Mouse (Mus musculus): ENCODE data around the gene Plekha4.
A peak's percentile ranks its signal among the peaks of the same experiment; 100 is the strongest.

The Plekha4 gene

GRCm38 (mm10) chr7:45538163-45539041 is 12.3 kb downstream of the Plekha4 start:
- peak; percentile 81 for ATAC-seq (ENCODE audit: low TSS enrichment)

- ATAC-seq (ENCODE audit: low TSS enrichment): no peak
These were observed 13.0 kb downstream of the Plekha4 start for GRCm38 (mm10) chr7:45539095-45539494.

DNA sequence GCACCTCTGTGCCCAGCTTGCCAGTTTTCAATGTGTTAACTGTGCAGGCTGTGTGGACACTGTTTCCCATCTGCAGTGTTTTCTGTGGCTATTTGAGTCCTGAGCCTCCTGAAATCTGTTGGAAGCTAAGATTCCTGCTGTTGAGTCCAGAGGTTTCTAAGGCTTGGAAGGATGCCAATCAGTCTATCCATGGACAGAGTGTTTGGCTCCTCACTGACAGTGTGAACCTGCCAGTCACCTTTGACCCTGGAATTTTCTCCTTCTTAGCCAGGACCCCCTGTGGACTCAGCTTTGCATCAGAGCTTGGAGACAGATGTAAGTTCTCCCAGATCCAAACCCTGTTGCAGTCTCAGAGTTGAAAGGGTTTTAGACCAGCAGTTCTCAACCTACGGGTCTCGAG is 14.1 kb downstream of the Plekha4 start:
- no peak for ATAC-seq (ENCODE audit: low TSS enrichment)

DNA sequence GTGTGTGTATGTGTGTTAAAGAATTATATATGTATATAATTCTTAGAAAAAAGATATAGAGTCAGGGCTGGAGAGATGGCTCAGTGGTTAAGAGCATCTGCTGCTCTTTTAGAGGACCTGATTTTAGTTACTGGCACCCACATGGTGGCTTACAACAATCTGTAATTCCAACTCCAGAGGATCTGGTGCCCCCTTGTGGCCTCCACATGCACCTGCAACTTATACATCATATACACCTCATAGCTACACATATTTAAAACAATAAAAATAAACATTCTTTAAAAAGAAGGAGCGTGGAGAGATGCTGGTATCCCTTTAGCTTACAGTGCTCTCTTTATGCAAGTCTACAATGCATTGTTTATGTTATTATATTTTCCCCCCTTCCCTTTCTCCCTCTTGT is 18.4 kb downstream of the Plekha4 start:
- ATAC-seq (ENCODE audit: low TSS enrichment): no peak

DNA sequence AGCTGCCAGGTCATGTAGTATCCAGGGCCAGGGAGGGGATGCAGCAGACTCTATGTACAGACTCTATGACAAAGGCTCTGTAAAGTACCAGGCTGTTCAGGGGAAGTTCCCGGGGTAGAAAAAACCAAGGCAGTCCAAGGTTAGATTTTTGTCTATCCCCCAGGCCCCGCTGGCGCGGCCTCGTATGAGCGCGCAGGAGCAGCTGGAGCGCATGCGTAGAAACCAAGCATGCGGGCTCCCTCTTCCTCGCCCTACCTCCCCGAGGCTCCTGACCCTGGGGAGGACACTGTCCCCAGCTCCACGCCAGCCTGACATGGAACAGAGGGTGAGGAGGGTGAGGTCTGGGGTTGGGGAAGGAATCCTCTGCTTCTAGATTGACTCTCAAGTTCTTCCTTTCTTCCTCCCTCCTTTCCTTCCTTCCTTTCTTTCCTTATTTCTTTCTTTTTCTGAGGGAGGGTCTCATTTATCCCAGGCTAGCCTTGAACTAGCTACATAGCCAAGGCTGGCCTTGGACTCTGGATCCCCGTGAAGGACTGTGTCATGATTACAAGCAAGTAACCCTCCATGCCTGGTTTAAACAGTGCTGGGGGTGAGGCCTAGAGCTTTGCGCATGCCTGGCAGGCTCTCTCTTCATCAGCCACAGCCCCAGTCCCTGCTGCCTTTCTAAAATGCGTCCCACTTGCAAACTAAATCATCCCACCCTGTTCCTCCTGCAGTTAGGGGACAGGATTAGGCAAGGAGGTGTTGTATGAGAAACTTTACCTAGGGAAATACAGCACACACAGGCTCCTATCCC is 23.7 kb downstream of the Plekha4 start:
- ATAC-seq (ENCODE audit: low TSS enrichment): no peak

GRCm38 (mm10) chr7:45550821-45551511 is 24.8 kb downstream of the Plekha4 start:
- no peak for ATAC-seq (ENCODE audit: low TSS enrichment)

DNA sequence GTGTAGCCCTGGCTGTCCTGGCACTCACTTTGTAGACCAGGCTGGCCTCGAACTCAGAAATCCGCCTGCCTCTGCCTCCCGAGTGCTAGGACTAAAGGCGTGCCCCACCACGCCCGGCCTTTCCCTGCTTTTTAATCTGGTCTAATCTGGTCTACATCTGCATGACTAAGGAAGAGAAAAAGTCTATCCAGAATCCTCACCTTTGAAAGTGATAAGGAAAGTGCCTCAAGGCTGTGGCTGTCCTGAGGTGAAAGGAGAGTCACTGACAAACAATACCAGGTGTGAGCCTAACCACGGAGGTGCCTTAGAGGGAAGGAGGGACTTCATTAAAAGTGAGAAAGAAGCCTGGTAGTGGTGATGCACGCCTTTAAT is 25.4 kb downstream of the Plekha4 start:
- ATAC-seq (ENCODE audit: low TSS enrichment): no peak

- no peak for ATAC-seq (ENCODE audit: low TSS enrichment)
These were observed 27.4 kb downstream of the Plekha4 start for GRCm38 (mm10) chr7:45553519-45553918.

DNA sequence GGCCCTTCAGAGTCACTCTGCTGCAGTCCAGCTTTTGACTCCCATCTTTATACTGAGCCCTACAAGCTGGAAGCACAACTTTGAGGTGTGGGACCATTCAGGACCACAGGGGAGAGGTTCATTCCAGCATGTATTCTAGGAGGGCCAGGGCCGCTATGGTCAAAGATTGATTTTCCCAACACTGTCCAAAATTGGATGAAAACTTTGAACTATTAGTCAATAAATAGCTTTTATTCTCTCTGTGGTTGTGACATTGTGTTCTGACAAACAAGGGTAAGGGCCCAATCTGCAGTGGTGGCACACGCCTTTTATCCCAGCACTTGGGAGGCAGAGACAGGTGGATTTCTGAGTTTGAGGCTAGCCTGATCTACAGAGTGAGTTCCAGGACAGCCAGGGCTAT is 27.9 kb downstream of the Plekha4 start:
- ATAC-seq (ENCODE audit: low TSS enrichment): no peak

DNA sequence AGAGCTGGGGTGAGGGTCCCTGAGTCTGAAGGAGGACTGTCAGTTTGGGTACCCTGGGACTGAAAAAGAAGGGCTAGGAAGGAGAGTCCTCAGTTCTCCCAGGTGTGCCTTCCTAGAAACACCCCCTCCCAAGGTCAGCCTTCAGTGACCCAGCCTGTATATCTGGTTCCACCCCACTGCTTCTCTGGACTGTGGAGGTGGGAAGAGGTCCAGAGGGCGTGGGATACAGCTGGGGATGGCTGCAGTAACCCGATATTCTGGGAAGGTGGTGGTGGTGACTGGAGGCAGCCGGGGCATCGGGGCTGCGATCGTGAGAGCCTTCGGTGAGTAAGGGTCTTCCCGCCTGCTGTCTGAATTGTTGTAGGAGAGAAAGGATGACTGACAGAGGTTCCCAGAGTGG is 28.6 kb downstream of the Plekha4 start, which contains the start of gene Hsd17b14:
TSS of gene Hsd17b14 (plus strand) at position 150 of the 400 bp plus-strand sequence.
- no peak for ATAC-seq (ENCODE audit: low TSS enrichment)

DNA sequence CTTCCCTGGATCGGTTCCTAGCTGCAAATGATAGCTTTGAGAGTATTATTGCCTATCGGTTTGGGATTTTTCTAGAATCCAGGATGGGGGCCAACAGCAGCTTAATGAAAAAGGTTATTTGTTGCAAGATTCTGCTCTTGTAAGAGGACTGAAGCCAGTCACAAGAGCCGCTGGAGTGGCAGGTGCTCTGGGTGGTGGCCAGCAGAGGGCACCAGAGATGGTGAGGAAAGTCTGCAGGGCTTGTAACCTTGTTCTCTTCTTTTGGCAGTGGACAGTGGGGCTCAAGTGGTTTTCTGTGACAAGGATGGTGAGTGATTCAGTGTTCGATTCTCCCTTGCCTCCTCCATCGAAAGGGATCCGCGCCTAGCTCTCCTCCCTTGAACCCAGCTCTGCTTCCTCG is 29.7 kb downstream of the Plekha4 start:
- ATAC-seq (ENCODE audit: low TSS enrichment): peak; percentile 73; the same call in 1 of the 2 replicates

DNA sequence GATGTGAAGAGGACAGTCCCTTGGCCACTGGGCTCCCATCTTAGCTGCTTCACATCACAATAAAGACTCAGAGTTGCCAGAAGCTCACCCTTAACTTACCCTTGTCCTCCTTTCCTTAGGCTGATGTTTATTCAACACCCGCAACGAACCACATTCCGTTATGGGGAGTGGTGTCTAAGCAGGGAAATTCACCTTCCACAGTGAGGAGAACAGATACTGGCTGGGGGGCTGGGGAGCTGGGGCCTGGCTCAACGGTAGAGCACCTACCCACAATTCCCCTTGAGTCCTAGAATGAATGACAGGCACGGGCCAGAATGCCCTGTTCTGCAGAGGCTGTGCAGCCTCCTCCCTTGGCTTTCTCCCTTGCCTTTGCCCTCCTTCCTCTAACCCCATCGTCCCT is 32.8 kb downstream of the Plekha4 start:
- no peak for ATAC-seq (ENCODE audit: low TSS enrichment)

DNA sequence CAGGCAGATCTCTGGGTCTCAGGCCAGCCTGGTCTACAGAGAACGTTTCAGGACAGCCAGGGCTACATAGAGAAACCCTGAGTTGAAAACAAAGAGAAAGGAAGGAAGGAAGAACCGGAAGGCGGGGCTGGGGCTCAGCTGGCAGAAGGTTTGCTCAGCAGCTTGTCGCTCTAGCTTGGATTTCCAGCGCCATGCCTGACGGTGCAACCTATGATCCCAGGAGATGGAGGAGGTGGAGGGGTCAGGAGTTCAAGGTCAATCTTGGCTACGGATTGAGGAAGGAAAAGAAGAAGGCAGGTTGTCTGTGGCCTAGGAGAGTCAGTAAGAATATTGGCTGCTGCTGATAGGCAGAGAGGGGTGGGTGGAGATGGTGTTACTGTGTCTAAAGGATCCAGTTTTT is 34.1 kb downstream of the Plekha4 start:
- no peak for ATAC-seq (ENCODE audit: low TSS enrichment)

DNA sequence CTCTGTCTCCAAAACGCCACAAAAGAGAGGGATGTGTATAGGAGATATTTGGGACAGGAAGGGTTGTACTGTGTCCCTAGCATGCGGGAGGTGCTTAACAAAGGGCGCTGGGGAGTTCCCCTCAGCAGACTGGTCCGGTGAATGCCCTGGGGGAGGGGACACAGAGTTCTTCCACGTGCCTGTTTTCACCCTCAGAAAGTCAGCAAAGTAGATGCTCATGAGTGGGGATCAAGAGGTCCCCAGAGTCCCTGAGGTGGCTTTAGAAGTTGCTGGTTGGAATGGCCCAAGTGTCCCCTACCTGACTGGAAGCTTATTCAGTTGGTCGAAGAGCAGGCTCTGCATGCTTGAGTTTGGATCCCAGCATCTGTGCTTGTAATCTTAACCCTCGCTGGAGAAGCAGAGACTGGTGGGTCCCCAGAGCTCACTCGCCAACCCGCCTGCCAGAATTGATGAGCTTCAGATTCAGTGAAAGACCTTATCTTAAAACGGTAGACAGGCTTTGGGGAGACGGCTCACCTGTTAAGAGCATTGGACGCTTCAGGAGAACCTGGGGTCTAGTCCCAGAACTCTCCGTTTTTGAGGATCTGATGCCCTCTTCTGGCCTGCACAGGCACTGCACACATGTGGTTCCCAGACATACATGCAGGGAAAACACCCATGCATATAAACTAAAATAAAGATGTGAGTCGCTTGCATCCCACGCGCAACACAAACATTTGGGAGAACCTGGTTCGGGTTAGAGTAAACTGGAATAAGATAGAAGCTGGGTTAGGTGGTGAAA is 34.9 kb downstream of the Plekha4 start:
- ATAC-seq (ENCODE audit: low TSS enrichment): peak; percentile 69; the same call in 1 of the 2 replicates

GRCm38 (mm10) chr7:45561624-45562520 is 35.7 kb downstream of the Plekha4 start:
- no peak; the same call in 1 of the 2 replicates for ATAC-seq (ENCODE audit: low TSS enrichment)

- no peak for ATAC-seq (ENCODE audit: low TSS enrichment)
These were observed 38.7 kb downstream of the Plekha4 start for GRCm38 (mm10) chr7:45564811-45565210.

GRCm38 (mm10) chr7:45565446-45565845 is 39.3 kb downstream of the Plekha4 start:
- no peak for ATAC-seq (ENCODE audit: low TSS enrichment)

DNA sequence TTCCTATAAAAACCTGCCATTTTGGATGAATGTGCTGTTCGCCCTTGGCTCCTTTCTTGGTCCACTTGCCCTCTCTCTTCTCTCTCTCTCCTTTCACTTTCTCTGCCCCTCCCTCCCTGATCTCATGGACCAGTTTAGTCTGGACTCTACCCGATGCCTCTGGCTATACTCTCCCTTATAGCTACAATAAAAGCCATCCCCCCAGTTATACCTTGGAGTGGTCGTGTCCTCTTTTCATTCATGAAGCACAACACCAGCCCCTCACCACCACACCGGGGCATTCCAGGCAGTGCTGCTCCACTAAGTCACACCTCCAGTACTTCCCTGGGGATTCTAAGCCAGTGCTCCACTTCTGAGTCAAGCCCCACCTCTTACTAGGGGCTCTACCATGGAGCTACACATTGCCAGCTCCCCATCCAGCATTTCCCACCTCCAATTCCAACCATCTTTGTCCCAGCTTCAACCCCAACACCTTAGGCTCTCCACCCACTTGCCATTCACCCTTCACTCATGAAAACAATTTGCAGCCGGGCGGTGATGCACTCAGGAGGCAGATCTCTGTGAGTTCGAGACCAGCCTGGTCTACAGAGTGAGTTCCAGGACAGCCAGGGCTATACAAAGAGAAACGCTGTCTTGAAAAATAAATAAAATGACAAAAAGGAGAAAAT is 41.1 kb downstream of the Plekha4 start:
- no peak for ATAC-seq (ENCODE audit: low TSS enrichment)

DNA sequence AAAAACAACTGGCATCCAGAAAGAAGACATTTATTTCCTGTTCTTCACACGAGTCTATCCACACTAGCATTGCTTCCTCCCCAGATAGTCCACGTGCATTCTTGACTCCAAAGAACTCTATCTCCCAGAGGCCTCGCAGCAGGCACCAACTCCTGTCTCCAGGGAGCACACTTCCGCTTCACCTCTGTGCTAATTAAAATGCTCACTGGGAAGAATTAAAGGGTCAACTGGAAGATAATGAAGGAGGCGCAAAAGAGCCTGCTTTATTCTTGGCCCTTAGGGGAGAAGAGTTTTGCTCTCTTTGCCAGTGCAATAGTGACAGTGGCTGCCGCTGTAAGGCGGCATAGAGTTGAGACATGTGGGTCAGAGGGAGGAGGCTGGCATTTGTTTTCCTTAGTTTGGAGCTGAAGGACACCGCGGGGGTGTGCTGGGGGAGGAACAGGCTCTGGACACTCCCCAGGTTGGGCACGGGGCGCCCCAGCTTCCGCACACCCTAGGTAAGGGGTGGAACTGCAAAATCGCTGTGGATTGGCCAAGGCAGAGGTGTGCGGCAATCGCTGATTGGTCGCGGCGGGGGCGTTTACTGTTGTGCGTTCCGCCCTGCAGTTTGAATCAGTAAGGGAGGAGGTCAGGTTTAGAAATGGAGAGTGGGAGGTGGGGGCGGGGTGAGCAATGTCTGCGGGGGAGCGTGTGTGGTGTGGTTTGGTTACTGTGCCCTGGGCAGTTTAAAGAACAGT is 41.8 kb downstream of the Plekha4 start:
- peak; percentile 88 for ATAC-seq (ENCODE audit: low TSS enrichment)

Data from frontal cortex, adult (tissue).